Comparison of ENCODE assay signal across 10 mouse cellular contexts in the genomic region with DNA sequence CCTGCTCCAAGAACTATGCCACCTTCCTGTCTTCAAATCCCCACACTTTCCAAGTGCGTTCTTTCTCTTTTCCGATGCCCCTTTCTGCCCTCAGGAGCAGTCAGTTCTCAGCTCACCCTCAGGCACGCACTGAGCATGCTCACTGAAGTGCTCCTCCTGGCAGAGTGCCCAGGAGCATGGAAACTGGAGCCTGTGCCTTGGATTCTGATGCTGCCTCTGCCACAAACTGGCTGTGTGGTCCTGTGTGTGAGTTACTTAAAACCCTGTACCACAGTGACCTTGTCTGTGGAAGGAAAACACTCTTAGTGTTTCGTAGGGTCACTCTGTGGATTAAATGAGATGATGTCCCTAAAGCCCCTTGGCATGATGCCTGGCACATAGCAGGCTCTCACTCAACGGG.
DNase-seq lines count a peak whose midpoint lies in the region; ATAC-seq and TF ChIP-seq lines count a peak whose summit lies in the region.
"Had no signal": no experiment of that assay in that cellular context is flagged by ENCODE, and none has a peak within 500 bp of the region (broad histone marks: within the 10 kb centered on the region; RNA-seq: fewer than 3 reads in every experiment).

No protein-coding gene starts in this region.

- no peak overlapping the region for H3K4me3 ChIP-seq in forebrain, embryonic 11.5 days (ENCODE audit: low read depth, low read length)
- no peak overlapping the region for H3K4me3 ChIP-seq in forebrain, postnatal 0 days (ENCODE audit: low read depth, low read length)
- H3K4me3 ChIP-seq in midbrain, embryonic 13.5 days (replicated peaks): no peak overlapping the region
- H3K4me3 ChIP-seq: lung, embryonic 15.5 days had no signal

- no peaks in the 10 kb centered on the region for H3K36me3 ChIP-seq in forebrain, embryonic 11.5 days (ENCODE audit: control insufficient read depth, insufficient read depth, low read length)
- no peaks in the 10 kb centered on the region for H3K36me3 ChIP-seq in forebrain, postnatal 0 days (ENCODE audit: insufficient read depth)
- H3K36me3 ChIP-seq in midbrain, embryonic 13.5 days: no peaks in the 10 kb centered on the region
- H3K36me3 ChIP-seq: lung, embryonic 15.5 days had no signal

- H3K27me3 ChIP-seq in forebrain, embryonic 11.5 days (ENCODE audit: control insufficient read depth, insufficient read depth, low read length): no peaks in the 10 kb centered on the region
- H3K27me3 ChIP-seq in forebrain, postnatal 0 days (ENCODE audit: insufficient read depth, low read length): no peaks in the 10 kb centered on the region
- no peaks in the 10 kb centered on the region for H3K27me3 ChIP-seq in midbrain, embryonic 13.5 days
- H3K27me3 ChIP-seq: lung, embryonic 15.5 days had no signal

- H3K9me3 ChIP-seq in forebrain, embryonic 11.5 days (ENCODE audit: control insufficient read depth, low read length): no peaks in the 10 kb centered on the region
- no peaks in the 10 kb centered on the region for H3K9me3 ChIP-seq in forebrain, postnatal 0 days (ENCODE audit: low read length)
- H3K9me3 ChIP-seq in midbrain, embryonic 13.5 days: no peaks in the 10 kb centered on the region
- H3K9me3 ChIP-seq: lung, embryonic 15.5 days had no signal

- intact Hi-C loops in left cerebral cortex, postnatal 4 days (cut with DNase I): no loop called here
- intact Hi-C loops in left cerebral cortex, postnatal 36 days (cut with DNase I): no loop called here

- 68% methylated on average over 5 of the region's 5 CpGs for WGBS in forebrain, embryonic 11.5 days
- WGBS in forebrain, postnatal 0 days: 35% methylated on average over 5 of the region's 5 CpGs
- 55% methylated on average over 5 of the region's 5 CpGs for WGBS in midbrain, embryonic 13.5 days

- peak; percentile 56; the same call in 1 of the 2 replicates for ATAC-seq in forebrain, embryonic 11.5 days (replicated peaks; ENCODE audit: low FRiP score)
- ATAC-seq in forebrain, postnatal 0 days: no peak
- peak; percentile 80 for ATAC-seq in midbrain, embryonic 13.5 days

- DNase-seq in forebrain, embryonic 11.5 days (ENCODE audit: low spot score): no peak
- DNase-seq in forebrain, postnatal 0 days: no peak
- DNase-seq in left cerebral cortex, postnatal 4 days: peak; percentile 29
- DNase-seq in left cerebral cortex, postnatal 36 days (ENCODE audit: low spot score in 2 of 2): no peak
- peak; percentile 48 to 74 for DNase-seq in cerebellum, postnatal 14 days
- DNase-seq in gastrocnemius, postnatal 25 days: no peak
- no peak for DNase-seq in gastrocnemius, postnatal 4 days (ENCODE audit: low spot score in 2 of 2)
- DNase-seq: thymus, postnatal 4 days had no signal

- no peak overlapping the region for H3K9ac ChIP-seq in forebrain, embryonic 11.5 days (ENCODE audit: low read length)
- no peak overlapping the region for H3K9ac ChIP-seq in forebrain, postnatal 0 days
- no peak overlapping the region for H3K9ac ChIP-seq in midbrain, embryonic 13.5 days (replicated peaks)
- H3K9ac ChIP-seq: lung, embryonic 15.5 days had no signal

- H3K4me2 ChIP-seq in forebrain, embryonic 11.5 days (ENCODE audit: low read depth, low read length, severe bottlenecking): no peak overlapping the region
- H3K4me2 ChIP-seq in forebrain, postnatal 0 days (ENCODE audit: low read depth): no peak overlapping the region
- no peak overlapping the region for H3K4me2 ChIP-seq in midbrain, embryonic 13.5 days (replicated peaks)
- H3K4me2 ChIP-seq: lung, embryonic 15.5 days had no signal

- H3K27ac ChIP-seq in forebrain, embryonic 11.5 days (ENCODE audit: low read depth, low read length): no peak overlapping the region
- H3K27ac ChIP-seq in forebrain, postnatal 0 days (ENCODE audit: low read depth, low read length): no peak overlapping the region
- no peak overlapping the region for H3K27ac ChIP-seq in midbrain, embryonic 13.5 days
- H3K27ac ChIP-seq: lung, embryonic 15.5 days had no signal

- TF ChIP-seq CTCF in forebrain, postnatal 0 days (IDR thresholded peaks at IDR 0.05; ENCODE audit: low read depth): no peak

- H3K4me1 ChIP-seq in forebrain, embryonic 11.5 days (replicated peaks; ENCODE audit: control insufficient read depth, insufficient read depth, low read length): no peaks in the 10 kb centered on the region
- no peaks in the 10 kb centered on the region for H3K4me1 ChIP-seq in forebrain, postnatal 0 days (ENCODE audit: insufficient read depth)
- H3K4me1 ChIP-seq in midbrain, embryonic 13.5 days (replicated peaks): peaks cover 10% of the 10 kb centered on the region

Comparison
In these comparisons a context has a peak if more than half of its experiments do, and no peak if none do; other contexts are left out.
1. DNase-seq: peak in left cerebral cortex, postnatal 4 days (single experiment) and cerebellum, postnatal 14 days (2 of 2); none in forebrain, embryonic 11.5 days (single experiment), forebrain, postnatal 0 days (single experiment), left cerebral cortex, postnatal 36 days (0 of 2), gastrocnemius, postnatal 25 days (single experiment) and gastrocnemius, postnatal 4 days (0 of 2).